Mouse (Mus musculus) brain, embryonic 14.5 days (tissue): ENCODE data around the gene Taf7l.

Experiments used
- CTCF ChIP-seq: fragments of 200-500 bp; IDR thresholded peaks from 2 replicates; pipeline ENCODE4 v1.5.1; 2012; ENCODE audit warnings: inconsistent platforms, mild to moderate bottlenecking, moderate library complexity, borderline replicate concordance; ENCODE audit not compliant: insufficient read depth, insufficient read length; ENCODE audit errors: extremely low read depth
- POLR2A ChIP-seq: fragments of 200-500 bp; IDR thresholded peaks from 2 replicates; pipeline ENCODE4 v1.6.1; 2012; ENCODE audit warnings: mild to moderate bottlenecking, inconsistent platforms, borderline replicate concordance; ENCODE audit not compliant: poor library complexity, insufficient read depth, insufficient read length, severe bottlenecking; ENCODE audit errors: extremely low read depth

DNA sequence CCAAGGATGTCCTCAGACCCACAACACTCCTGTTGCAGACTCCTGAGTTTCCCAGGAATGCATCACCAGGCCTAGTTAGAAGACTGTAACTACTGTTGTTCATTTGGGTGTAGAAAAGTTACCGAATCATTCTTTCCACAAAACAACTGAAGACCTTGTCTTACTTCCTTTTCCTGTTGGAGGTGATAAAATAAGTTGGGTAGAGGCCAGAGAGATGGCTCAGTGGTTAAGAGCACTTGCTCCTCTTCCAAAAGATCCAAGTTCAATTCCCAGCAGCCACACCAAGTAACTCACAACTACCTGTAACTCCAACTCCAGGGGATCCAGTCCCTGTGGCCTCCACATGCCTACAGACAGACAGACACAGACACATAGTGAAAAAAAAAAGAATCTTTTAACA, 64.2 kb downstream of the Taf7l start:
- TF ChIP-seq CTCF (no peak), POLR2A (no peak)
